In genomic region chrX:75577582-75578324, GRCm38 (mm10) we compare ENCODE assay signal across 8 mouse cellular contexts. TPM values are rescaled to one million over a fixed set of nuclear protein-coding genes. Genes with fewer than 3 reads are reported as not detected.
DNase-seq lines count a peak whose midpoint lies in the region; ATAC-seq and TF ChIP-seq lines count a peak whose summit lies in the region.

Rab39b (minus strand) TSS chrX:75578231.

- ATAC-seq in intestine, embryonic 15.5 days: peak; percentile 61; the same call in 1 of the 2 replicates
- ATAC-seq in midbrain, postnatal 0 days (ENCODE audit: low FRiP score): peak; percentile 97

- no peaks in the 10 kb centered on the region for H3K36me3 ChIP-seq in intestine, embryonic 15.5 days
- H3K36me3 ChIP-seq in limb, embryonic 10.5 days: no peaks in the 10 kb centered on the region; the same call in 1 of the 2 replicates
- no peaks in the 10 kb centered on the region for H3K36me3 ChIP-seq in midbrain, postnatal 0 days (ENCODE audit: insufficient read depth, low read length)

- no peak for TF ChIP-seq CTCF in midbrain, postnatal 0 days (IDR thresholded peaks at IDR 0.05)

- no peaks in the 10 kb centered on the region for H3K9me3 ChIP-seq in intestine, embryonic 15.5 days
- no peaks in the 10 kb centered on the region for H3K9me3 ChIP-seq in limb, embryonic 10.5 days (replicated peaks)
- H3K9me3 ChIP-seq in midbrain, postnatal 0 days (ENCODE audit: low read length): no peaks in the 10 kb centered on the region

- peak; percentile 19 for DNase-seq in ovary, postnatal 36 days (ENCODE audit: low spot score)
- no peak for DNase-seq in ovary, postnatal 14 days (ENCODE audit: low spot score)
- peak; percentile 62 for DNase-seq in cerebellum, adult 8-10 months
- DNase-seq in forelimb bud, embryonic 11.5 days (ENCODE audit: low read depth, low spot score): peak; percentile 39
- peak; percentile 65 for DNase-seq in limb, embryonic 10.5 days (ENCODE audit: low spot score)
- DNase-seq in midbrain, postnatal 0 days (ENCODE audit: low spot score): peak; percentile 77
- peak; percentile 20 for DNase-seq in testis, postnatal 14 days (ENCODE audit: low spot score)

- H3K4me1 ChIP-seq in intestine, embryonic 15.5 days (replicated peaks): no peaks in the 10 kb centered on the region
- no peaks in the 10 kb centered on the region for H3K4me1 ChIP-seq in limb, embryonic 10.5 days
- H3K4me1 ChIP-seq in midbrain, postnatal 0 days (ENCODE audit: insufficient read depth, low read length): no peaks in the 10 kb centered on the region

- peak within 1 kb of the TSS; percentile 40 for H3K4me3 ChIP-seq in intestine, embryonic 15.5 days (replicated peaks)
- peak within 1 kb of the TSS; percentile 64 for H3K4me3 ChIP-seq in limb, embryonic 10.5 days
- peak within 1 kb of the TSS; percentile 58 for H3K4me3 ChIP-seq in midbrain, postnatal 0 days (ENCODE audit: low read depth, low read length)

- WGBS in intestine, embryonic 15.5 days: 19% methylated on average over 41 of the region's 41 CpGs
- WGBS in limb, embryonic 10.5 days: 7% methylated on average over 40 of the region's 41 CpGs
- 21% methylated on average over 39 of the region's 41 CpGs for WGBS in midbrain, postnatal 0 days

- no peaks in the 10 kb centered on the region for H3K27me3 ChIP-seq in intestine, embryonic 15.5 days (replicated peaks)
- H3K27me3 ChIP-seq in limb, embryonic 10.5 days (ENCODE audit: low read depth, poor library complexity, severe bottlenecking): no peaks in the 10 kb centered on the region
- no peaks in the 10 kb centered on the region for H3K27me3 ChIP-seq in midbrain, postnatal 0 days (ENCODE audit: insufficient read depth, low read length)

- peak within 1 kb of the TSS; percentile 30; the same call in 1 of the 2 replicates for H3K9ac ChIP-seq in intestine, embryonic 15.5 days
- H3K9ac ChIP-seq in midbrain, postnatal 0 days (replicated peaks; ENCODE audit: low read length, poor library complexity, severe bottlenecking): peak within 1 kb of the TSS; percentile 80

- H3K27ac ChIP-seq in intestine, embryonic 15.5 days: no peak within 1 kb of the TSS
- H3K27ac ChIP-seq in limb, embryonic 10.5 days: peak within 1 kb of the TSS; percentile 80
- peak within 1 kb of the TSS; percentile 89 for H3K27ac ChIP-seq in midbrain, postnatal 0 days (ENCODE audit: low read depth, low read length)

- peak within 1 kb of the TSS; percentile 63 for H3K4me2 ChIP-seq in intestine, embryonic 15.5 days (replicated peaks)
- peak within 1 kb of the TSS; percentile 29 for H3K4me2 ChIP-seq in midbrain, postnatal 0 days (ENCODE audit: low read depth, low read length, poor library complexity, severe bottlenecking)

RNA-seq across cellular contexts. Expression of gene Rab39b, which starts in this region (rescaled TPM):
- polyA plus RNA-seq in intestine, embryonic 15.5 days (2015; fragmentation: Nextera tagmentation; extraction: Ambion mirVana): 1.9 and 2.1 TPM in 2 replicates
- 4.7 and 5.2 TPM in 2 replicates for polyA plus RNA-seq in limb, embryonic 10.5 days (2016; fragmentation: Nextera tagmentation; extraction: Ambion mirVana)
- 30.0 and 35.5 TPM in 2 replicates for total RNA-seq in midbrain, postnatal 0 days (2014; rRNA removed)
- polyA plus RNA-seq in midbrain, postnatal 0 days (2015; fragmentation: Nextera tagmentation; extraction: Ambion mirVana): 24.1 and 24.4 TPM in 2 replicates
